Mouse (Mus musculus): ENCODE data around the gene Psmc3. TPM values are rescaled to one million over a fixed set of nuclear protein-coding genes. Genes with fewer than 3 reads are reported as not detected.
"Not testable (repeated sequence)": the region's sequence is repeated elsewhere in the genome, so short reads cannot be mapped to it uniquely, and the experiment has no call there.

Psmc3 gene
- polyA plus RNA-seq, 1 experiment from 2014 or later, result 301 TPM

DNA sequence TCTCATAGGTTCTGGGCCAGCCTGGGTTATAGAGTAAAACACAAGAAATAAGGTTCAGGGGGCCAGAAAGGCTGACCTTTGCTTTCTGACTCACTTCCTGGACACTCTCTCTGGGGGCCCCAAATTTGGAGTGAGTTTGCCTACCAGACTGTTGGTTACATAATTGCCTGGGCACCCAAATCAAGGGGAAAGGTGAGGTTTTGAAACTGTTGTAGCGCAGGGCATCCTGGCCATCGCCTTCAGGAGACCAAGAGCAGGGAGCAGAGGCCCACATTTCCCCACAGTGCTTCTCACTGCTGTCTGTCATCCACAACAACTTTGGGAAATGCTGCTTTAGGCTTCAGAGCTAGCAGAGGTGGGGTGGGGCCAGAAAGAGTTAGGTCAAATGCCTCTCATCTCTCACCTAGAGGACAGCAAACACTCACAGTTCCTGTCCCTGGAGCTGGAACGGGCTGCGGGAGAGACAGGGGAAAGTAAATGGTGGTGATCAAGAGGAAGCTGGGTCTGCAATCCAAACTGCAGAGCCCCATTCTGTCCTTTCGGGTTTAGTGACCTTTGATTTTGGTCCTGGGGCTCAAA, 56.1 kb downstream of the Psmc3 start:
- no peaks in the 10 kb centered on the region for H3K4me1 ChIP-seq
- WGBS, result 90% methylated on average over 5 of the region's 5 CpGs
- H3K27me3 ChIP-seq, result peaks cover 14% of the 10 kb centered on the region; the same call in 1 of the 2 replicates
- ATAC-seq (ENCODE audit: low FRiP score), result no peak
- H3K9me3 ChIP-seq, result no peaks in the 10 kb centered on the region
- no peak overlapping the region for H3K4me2 ChIP-seq
- H3K9ac ChIP-seq, result no peak overlapping the region
- no peak overlapping the region for H3K27ac ChIP-seq
- H3K4me3 ChIP-seq (replicated peaks), result no peak overlapping the region
- H3K36me3 ChIP-seq (replicated peaks), result no peaks in the 10 kb centered on the region

- Histone ChIP-seq H3K9ac (no peak overlapping the region), H3K4me1 (peaks cover 3% of the 10 kb centered on the region), H3K27me3 (peaks cover 18% of the 10 kb centered on the region; the same call in 1 of the 2 replicates), H3K27ac (no peak overlapping the region), H3K4me2 (no peak overlapping the region), H3K4me3 (replicated peaks) (no peak overlapping the region), H3K36me3 (replicated peaks) (no peaks in the 10 kb centered on the region), H3K9me3 (no peaks in the 10 kb centered on the region)
- WGBS, result 74% methylated on average over 6 of the region's 6 CpGs
- ATAC-seq (ENCODE audit: low FRiP score), result no peak
Observed at GRCm38 (mm10) chr2:91110429-91110828, 56.6 kb downstream of the Psmc3 start.

- peaks cover 28% of the 10 kb centered on the region for H3K27me3 ChIP-seq
- not testable (repeated sequence) for ATAC-seq (ENCODE audit: low FRiP score); H3K4me2 ChIP-seq; H3K36me3 ChIP-seq (replicated peaks); H3K4me3 ChIP-seq (replicated peaks); H3K4me1 ChIP-seq; H3K9ac ChIP-seq; H3K9me3 ChIP-seq; H3K27ac ChIP-seq
- WGBS, result 96% methylated on average over 3 of the region's 3 CpGs
Observed at GRCm38 (mm10) chr2:91111832-91112231, 58.0 kb downstream of the Psmc3 start.

GRCm38 (mm10) chr2:91112491-91112890, 58.7 kb downstream of the Psmc3 start:
- Histone ChIP-seq H3K27me3 (peaks cover 33% of the 10 kb centered on the region), H3K9ac (no peak overlapping the region), H3K4me3 (replicated peaks) (no peak overlapping the region), H3K4me2 (no peak overlapping the region), H3K4me1 (peaks cover 4% of the 10 kb centered on the region), H3K36me3 (replicated peaks) (no peaks in the 10 kb centered on the region), H3K27ac (no peak overlapping the region), H3K9me3 (no peaks in the 10 kb centered on the region)
- 64% methylated on average over 4 of the region's 4 CpGs for WGBS
- ATAC-seq (ENCODE audit: low FRiP score), result no peak

DNA sequence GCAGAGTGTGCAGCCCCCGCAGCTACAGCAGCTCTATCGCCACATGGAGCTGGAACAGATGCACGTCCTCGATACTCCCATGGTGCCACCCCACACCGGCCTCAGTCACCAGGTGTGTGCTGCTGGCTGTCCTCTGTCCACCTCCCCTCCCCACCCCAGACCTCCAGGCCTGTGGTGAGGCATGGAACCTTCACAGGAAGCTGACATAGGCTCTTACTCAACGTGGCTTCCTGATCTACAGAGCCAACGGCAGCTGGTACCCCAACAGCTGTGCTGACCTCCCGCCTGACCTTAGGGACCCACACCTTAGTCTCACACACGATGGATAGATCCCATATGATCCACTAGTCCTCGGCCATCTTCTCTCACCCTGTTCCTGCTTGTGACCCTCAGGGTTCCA, 59.5 kb downstream of the Psmc3 start:
- H3K4me1 ChIP-seq, result peaks cover 4% of the 10 kb centered on the region

DNA sequence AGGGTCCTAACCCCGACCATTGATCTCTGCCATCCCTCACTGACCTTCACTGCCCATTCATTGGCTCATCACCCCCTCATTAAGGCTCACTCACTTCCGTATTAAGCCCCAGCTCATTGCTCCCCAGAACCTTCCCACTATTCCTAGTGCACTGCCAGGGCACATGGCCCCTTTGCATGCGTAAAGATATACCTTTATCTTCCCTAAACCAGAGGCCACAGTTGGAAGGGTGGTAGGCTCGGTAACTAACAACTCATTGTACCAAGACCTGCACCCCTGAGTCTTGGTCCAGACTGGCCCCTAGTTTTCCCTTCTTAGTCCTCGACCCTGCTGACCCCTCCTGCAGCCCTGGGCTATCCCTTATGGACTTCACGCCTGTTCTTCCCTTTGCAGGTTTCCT, 60.0 kb downstream of the Psmc3 start:
- 73% methylated on average over 6 of the region's 6 CpGs for WGBS
- H3K27me3 ChIP-seq, result peaks cover 35% of the 10 kb centered on the region
- no peaks in the 10 kb centered on the region for H3K9me3 ChIP-seq
- no peak for ATAC-seq (ENCODE audit: low FRiP score)
- H3K4me2 ChIP-seq, result no peak overlapping the region
- no peak overlapping the region for H3K27ac ChIP-seq
- peaks cover 4% of the 10 kb centered on the region for H3K4me1 ChIP-seq
- no peak overlapping the region for H3K4me3 ChIP-seq (replicated peaks)
- no peaks in the 10 kb centered on the region for H3K36me3 ChIP-seq (replicated peaks)
- H3K9ac ChIP-seq, result no peak overlapping the region

More for the DNA sequence above, 59.5 kb downstream of the Psmc3 start:
- H3K4me2 ChIP-seq, result no peak overlapping the region
- no peak overlapping the region for H3K27ac ChIP-seq
- H3K9me3 ChIP-seq, result no peaks in the 10 kb centered on the region
- 83% methylated on average over 10 of the region's 10 CpGs for WGBS
- no peak overlapping the region for H3K4me3 ChIP-seq (replicated peaks)
- H3K27me3 ChIP-seq, result peaks cover 35% of the 10 kb centered on the region
- no peak for ATAC-seq (ENCODE audit: low FRiP score)
- no peaks in the 10 kb centered on the region for H3K36me3 ChIP-seq (replicated peaks)
- H3K9ac ChIP-seq, result no peak overlapping the region

DNA sequence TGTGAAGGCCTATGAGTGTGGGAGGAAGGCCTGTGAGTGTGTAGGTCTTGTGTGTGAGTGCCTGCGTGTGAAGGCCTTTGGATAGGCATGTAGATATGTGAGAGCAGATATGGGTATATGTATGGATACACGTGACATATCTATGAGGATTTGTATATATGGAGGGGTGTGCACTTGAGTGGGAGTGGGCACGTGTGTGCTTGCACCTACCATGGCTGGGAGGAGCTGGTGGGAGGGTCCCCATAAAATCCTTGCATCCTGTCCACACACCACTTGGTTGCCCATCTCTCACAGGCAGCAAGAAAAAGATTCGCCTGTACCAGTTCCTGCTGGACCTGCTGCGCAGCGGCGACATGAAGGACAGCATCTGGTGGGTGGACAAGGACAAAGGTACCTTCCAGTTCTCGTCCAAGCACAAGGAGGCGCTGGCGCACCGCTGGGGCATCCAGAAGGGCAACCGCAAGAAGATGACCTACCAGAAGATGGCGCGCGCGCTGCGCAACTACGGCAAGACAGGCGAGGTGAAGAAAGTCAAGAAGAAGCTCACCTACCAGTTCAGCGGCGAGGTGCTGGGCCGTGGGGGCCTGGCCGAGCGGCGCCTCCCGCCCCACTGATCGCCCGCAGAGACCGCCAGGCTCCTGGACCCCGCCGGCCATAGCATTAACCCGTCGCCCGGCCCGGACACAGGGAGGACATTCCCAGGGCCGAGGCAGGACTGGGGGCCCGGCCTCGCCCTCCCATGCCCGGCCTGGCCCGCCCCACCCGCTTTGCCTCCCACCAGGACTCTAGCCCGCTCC, 61.2 kb downstream of the Psmc3 start:
- peaks cover 4% of the 10 kb centered on the region for H3K4me1 ChIP-seq

GRCm38 (mm10) chr2:91115578-91115970, 61.8 kb downstream of the Psmc3 start:
- no peak overlapping the region for H3K27ac ChIP-seq
- WGBS, result 31% methylated on average over 12 of the region's 12 CpGs

More for the DNA sequence above, 61.2 kb downstream of the Psmc3 start:
- Histone ChIP-seq H3K36me3 (replicated peaks) (no peaks in the 10 kb centered on the region), H3K4me3 (replicated peaks) (peak overlapping the region; percentile 44), H3K27me3 (peaks cover 32% of the 10 kb centered on the region), H3K9me3 (no peaks in the 10 kb centered on the region), H3K27ac (no peak overlapping the region), H3K4me2 (peak overlapping the region; percentile 78), H3K9ac (peak overlapping the region; percentile 61)
- 7% methylated on average over 38 of the region's 42 CpGs for WGBS
- peak; percentile 82 for ATAC-seq (ENCODE audit: low FRiP score)

More at GRCm38 (mm10) chr2:91115578-91115970, 61.8 kb downstream of the Psmc3 start:
- H3K4me2 ChIP-seq, result peak overlapping the region; percentile 78
- no peak for ATAC-seq (ENCODE audit: low FRiP score)
- H3K4me1 ChIP-seq, result peaks cover 4% of the 10 kb centered on the region
- H3K4me3 ChIP-seq (replicated peaks), result peak overlapping the region; percentile 44
- H3K9me3 ChIP-seq, result no peaks in the 10 kb centered on the region
- H3K9ac ChIP-seq, result peak overlapping the region; percentile 61
- H3K27me3 ChIP-seq, result peaks cover 32% of the 10 kb centered on the region
- H3K36me3 ChIP-seq (replicated peaks), result no peaks in the 10 kb centered on the region

Other genes with a start within 250 kb of the Psmc3 start
- 214 and 215 TPM in 2 replicates for gene Mtch2, start 206.9 kb upstream of the Psmc3 start, polyA plus RNA-seq (2016; fragmentation: Nextera tagmentation; extraction: Ambion mirVana)
- gene C1qtnf4, start 168.1 kb upstream of the Psmc3 start, polyA plus RNA-seq (2016; fragmentation: Nextera tagmentation; extraction: Ambion mirVana), result 15.9 and 28.0 TPM in 2 replicates
- 59.1 and 61.2 TPM in 2 replicates for gene Kbtbd4, start 149.3 kb upstream of the Psmc3 start, polyA plus RNA-seq (2016; fragmentation: Nextera tagmentation; extraction: Ambion mirVana)
- gene Ndufs3, start 149.2 kb upstream of the Psmc3 start, polyA plus RNA-seq (2016; fragmentation: Nextera tagmentation; extraction: Ambion mirVana), result 188 and 192 TPM in 2 replicates
- 172 and 183 TPM in 2 replicates for gene Celf1, start 113.6 kb upstream of the Psmc3 start, polyA plus RNA-seq (2016; fragmentation: Nextera tagmentation; extraction: Ambion mirVana)
- gene Rapsn, start 18.4 kb upstream of the Psmc3 start, polyA plus RNA-seq (2016; fragmentation: Nextera tagmentation; extraction: Ambion mirVana), result 1.9 and 2.6 TPM in 2 replicates
- 22.6 and 24.3 TPM in 2 replicates for gene Slc39a13, start 16.4 kb downstream of the Psmc3 start, polyA plus RNA-seq (2016; fragmentation: Nextera tagmentation; extraction: Ambion mirVana)
- gene Spi1, start 28.4 kb downstream of the Psmc3 start, polyA plus RNA-seq (2016; fragmentation: Nextera tagmentation; extraction: Ambion mirVana), result 1.7 and 2.7 TPM in 2 replicates
- gene Mybpc3, start 64.1 kb downstream of the Psmc3 start, polyA plus RNA-seq (2016; fragmentation: Nextera tagmentation; extraction: Ambion mirVana), result 0.14 and 0.19 TPM in 2 replicates
- gene Madd, start 129.8 kb downstream of the Psmc3 start, polyA plus RNA-seq (2016; fragmentation: Nextera tagmentation; extraction: Ambion mirVana), result 39.1 and 41.2 TPM in 2 replicates
- gene Nr1h3, start 148.8 kb downstream of the Psmc3 start, polyA plus RNA-seq (2016; fragmentation: Nextera tagmentation; extraction: Ambion mirVana), result 1.4 TPM in 2 replicates
- gene Acp2, start 148.9 kb downstream of the Psmc3 start, polyA plus RNA-seq (2016; fragmentation: Nextera tagmentation; extraction: Ambion mirVana), result 33.2 and 33.9 TPM in 2 replicates
- 10.3 TPM in 2 replicates for gene Ddb2, start 183.0 kb downstream of the Psmc3 start, polyA plus RNA-seq (2016; fragmentation: Nextera tagmentation; extraction: Ambion mirVana)
- 28.1 and 29.1 TPM in 2 replicates for gene Pacsin3, start 201.9 kb downstream of the Psmc3 start, polyA plus RNA-seq (2016; fragmentation: Nextera tagmentation; extraction: Ambion mirVana)
- 93.2 and 97.1 TPM in 2 replicates for gene Arfgap2, start 211.0 kb downstream of the Psmc3 start, polyA plus RNA-seq (2016; fragmentation: Nextera tagmentation; extraction: Ambion mirVana)